Mouse (Mus musculus): Measurements from ENCODE around the gene Ifitm2. TPM values are rescaled to one million over a fixed set of nuclear protein-coding genes. Genes with fewer than 3 reads are reported as not detected.

Ifitm2 gene
- total RNA-seq, 1 experiment from 2014 or later, result 514 TPM

GRCm38 (mm10) chr7:140948161-140948560 is 7.6 kb downstream of the Ifitm2 start:
- no peak for ATAC-seq (ENCODE audit: extremely low read depth, insufficient number of reproducible peaks, low FRiP score, poor library complexity, severe bottlenecking)

GRCm38 (mm10) chr7:140946980-140947379 is 8.8 kb downstream of the Ifitm2 start:
- ATAC-seq (ENCODE audit: extremely low read depth, insufficient number of reproducible peaks, low FRiP score, poor library complexity, severe bottlenecking), result peak; percentile 83

GRCm38 (mm10) chr7:140946311-140946710 is 9.5 kb downstream of the Ifitm2 start:
- no peak for ATAC-seq (ENCODE audit: extremely low read depth, insufficient number of reproducible peaks, low FRiP score, poor library complexity, severe bottlenecking)

GRCm38 (mm10) chr7:140945247-140945646 is 10.5 kb downstream of the Ifitm2 start:
- ATAC-seq (ENCODE audit: extremely low read depth, insufficient number of reproducible peaks, low FRiP score, poor library complexity, severe bottlenecking), result no peak

- ATAC-seq (ENCODE audit: extremely low read depth, insufficient number of reproducible peaks, low FRiP score, poor library complexity, severe bottlenecking), result no peak
Measured at GRCm38 (mm10) chr7:140944236-140944635, 11.6 kb downstream of the Ifitm2 start.

- ATAC-seq (ENCODE audit: extremely low read depth, insufficient number of reproducible peaks, low FRiP score, poor library complexity, severe bottlenecking), result no peak
Measured at GRCm38 (mm10) chr7:140943356-140943755, 12.4 kb downstream of the Ifitm2 start.

- ATAC-seq (ENCODE audit: extremely low read depth, insufficient number of reproducible peaks, low FRiP score, poor library complexity, severe bottlenecking), result no peak
Measured at GRCm38 (mm10) chr7:140942811-140943210, 13.0 kb downstream of the Ifitm2 start.

GRCm38 (mm10) chr7:140942341-140942740 is 13.4 kb downstream of the Ifitm2 start:
- ATAC-seq (ENCODE audit: extremely low read depth, insufficient number of reproducible peaks, low FRiP score, poor library complexity, severe bottlenecking), result no peak

- ATAC-seq (ENCODE audit: extremely low read depth, insufficient number of reproducible peaks, low FRiP score, poor library complexity, severe bottlenecking), result peak; percentile 82
Measured at GRCm38 (mm10) chr7:140941222-140942051, 14.3 kb downstream of the Ifitm2 start, which contains the start of gene Pgghg. Pgghg (plus strand) TSS chr7:140941391.

GRCm38 (mm10) chr7:140939669-140940171 is 16.1 kb downstream of the Ifitm2 start:
- no peak for ATAC-seq (ENCODE audit: extremely low read depth, insufficient number of reproducible peaks, low FRiP score, poor library complexity, severe bottlenecking)

GRCm38 (mm10) chr7:140938896-140939295 is 16.9 kb downstream of the Ifitm2 start:
- ATAC-seq (ENCODE audit: extremely low read depth, insufficient number of reproducible peaks, low FRiP score, poor library complexity, severe bottlenecking), result no peak

- ATAC-seq (ENCODE audit: extremely low read depth, insufficient number of reproducible peaks, low FRiP score, poor library complexity, severe bottlenecking), result no peak
Measured at GRCm38 (mm10) chr7:140938436-140938835, 17.4 kb downstream of the Ifitm2 start.

- no peak for ATAC-seq (ENCODE audit: extremely low read depth, insufficient number of reproducible peaks, low FRiP score, poor library complexity, severe bottlenecking)
Measured at GRCm38 (mm10) chr7:140927181-140927580, 28.6 kb downstream of the Ifitm2 start.

- no peak for ATAC-seq (ENCODE audit: extremely low read depth, insufficient number of reproducible peaks, low FRiP score, poor library complexity, severe bottlenecking)
Measured at GRCm38 (mm10) chr7:140923070-140923775, 32.6 kb downstream of the Ifitm2 start.

- ATAC-seq (ENCODE audit: extremely low read depth, insufficient number of reproducible peaks, low FRiP score, poor library complexity, severe bottlenecking), result no peak
Measured at GRCm38 (mm10) chr7:140922398-140923069, 33.3 kb downstream of the Ifitm2 start.

- ATAC-seq (ENCODE audit: extremely low read depth, insufficient number of reproducible peaks, low FRiP score, poor library complexity, severe bottlenecking), result no peak
Measured at GRCm38 (mm10) chr7:140921225-140921975, 34.4 kb downstream of the Ifitm2 start.

GRCm38 (mm10) chr7:140920418-140921029 is 35.3 kb downstream of the Ifitm2 start, which contains the start of gene Nlrp6:
Nlrp6 (plus strand) TSS chr7:140920902.
- ATAC-seq (ENCODE audit: extremely low read depth, insufficient number of reproducible peaks, low FRiP score, poor library complexity, severe bottlenecking), result no peak

GRCm38 (mm10) chr7:140919911-140920310 is 35.9 kb downstream of the Ifitm2 start:
- ATAC-seq (ENCODE audit: extremely low read depth, insufficient number of reproducible peaks, low FRiP score, poor library complexity, severe bottlenecking), result no peak

Data from neutrophil, adult 5-6 weeks (primary cell).